Mouse (Mus musculus): ENCODE data around the gene Lss. TPM values are rescaled to one million over a fixed set of nuclear protein-coding genes. Genes with fewer than 3 reads are reported as not detected.

The Lss gene
- polyA plus RNA-seq, 1 experiment from 2014 or later = 68.0 TPM

DNA sequence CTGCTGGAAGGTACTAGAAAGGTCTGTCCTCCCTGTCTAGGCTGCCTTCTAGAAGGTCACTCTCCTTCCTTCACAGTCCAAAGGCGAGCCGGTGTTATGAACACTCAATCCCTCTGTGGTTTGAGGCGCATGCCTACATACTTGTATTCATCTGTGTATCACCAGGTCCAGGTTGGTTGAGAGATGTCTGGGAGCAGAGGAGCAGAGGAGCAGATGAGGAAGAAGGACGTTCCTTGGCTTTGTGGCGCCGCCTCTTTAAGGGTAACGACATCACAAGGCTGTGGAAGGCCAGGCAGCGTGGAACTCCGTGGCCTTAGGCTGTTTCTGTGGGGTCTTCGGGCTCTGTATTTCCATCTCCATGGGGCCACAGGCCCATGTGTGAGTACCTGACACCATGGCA lies 30.6 kb downstream of the Lss start, which contains the start of gene Spatc1l:
Gene Spatc1l (plus strand): TSS at position 301 of the 400 bp plus-strand sequence.
- 71% methylated on average over 10 of the region's 10 CpGs for WGBS (ENCODE audit: insufficient replicate concordance)
- no peak within 1 kb of the TSS for H3K9ac ChIP-seq
- H3K27ac ChIP-seq (replicated peaks) = no peak within 1 kb of the TSS
- no peaks in the 10 kb centered on the region for H3K36me3 ChIP-seq (replicated peaks)
- ATAC-seq (ENCODE audit: insufficient read depth) = no peak
- no peaks in the 10 kb centered on the region for H3K4me1 ChIP-seq (replicated peaks)
- no peak within 1 kb of the TSS for H3K4me3 ChIP-seq (replicated peaks)
- no peak within 1 kb of the TSS for H3K4me2 ChIP-seq
- no peaks in the 10 kb centered on the region for H3K27me3 ChIP-seq
- no peaks in the 10 kb centered on the region for H3K9me3 ChIP-seq (replicated peaks)

DNA sequence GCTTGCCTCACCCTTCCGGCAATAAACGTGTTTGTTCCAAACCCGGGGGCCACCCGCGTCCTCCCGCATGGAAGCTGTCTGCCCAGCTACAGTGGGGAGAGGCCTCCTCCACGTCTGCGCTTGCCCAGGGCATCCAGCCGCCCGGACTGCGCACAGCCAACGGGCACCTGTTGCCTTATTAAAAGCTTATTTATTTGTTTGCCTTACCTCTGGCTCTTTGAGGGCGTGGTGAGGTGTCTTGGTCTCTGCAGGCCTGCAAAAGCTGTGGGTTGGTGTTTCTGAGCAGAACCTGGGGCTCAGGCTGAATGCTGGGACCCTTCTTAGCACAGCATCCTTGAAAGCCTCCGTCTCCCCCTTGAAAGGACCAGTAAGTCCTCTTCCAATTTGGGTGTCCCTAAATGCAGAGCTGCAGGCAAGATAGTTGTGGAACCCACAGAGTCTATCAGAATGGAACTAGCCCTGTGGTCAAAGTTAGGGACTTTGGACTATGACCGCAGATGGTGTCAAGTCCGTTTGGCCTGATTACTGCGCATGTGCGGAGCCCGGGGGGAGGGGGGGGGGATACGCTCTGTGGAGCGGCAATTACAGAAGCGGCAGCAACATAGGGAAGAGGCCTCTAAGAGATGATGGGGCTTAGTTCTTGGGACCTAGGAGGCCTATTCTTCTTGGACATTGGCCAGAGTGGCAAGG lies 38.8 kb downstream of the Lss start:
- Histone ChIP-seq H3K4me3 (replicated peaks) (no peak overlapping the region), H3K4me1 (replicated peaks) (peaks cover 3% of the 10 kb centered on the region), H3K27me3 (no peaks in the 10 kb centered on the region), H3K9me3 (replicated peaks) (no peaks in the 10 kb centered on the region), H3K27ac (replicated peaks) (no peak overlapping the region), H3K36me3 (replicated peaks) (no peaks in the 10 kb centered on the region), H3K9ac (no peak overlapping the region), H3K4me2 (no peak overlapping the region)
- 82% methylated on average over 22 of the region's 22 CpGs for WGBS (ENCODE audit: insufficient replicate concordance)
- ATAC-seq (ENCODE audit: insufficient read depth) = no peak

DNA sequence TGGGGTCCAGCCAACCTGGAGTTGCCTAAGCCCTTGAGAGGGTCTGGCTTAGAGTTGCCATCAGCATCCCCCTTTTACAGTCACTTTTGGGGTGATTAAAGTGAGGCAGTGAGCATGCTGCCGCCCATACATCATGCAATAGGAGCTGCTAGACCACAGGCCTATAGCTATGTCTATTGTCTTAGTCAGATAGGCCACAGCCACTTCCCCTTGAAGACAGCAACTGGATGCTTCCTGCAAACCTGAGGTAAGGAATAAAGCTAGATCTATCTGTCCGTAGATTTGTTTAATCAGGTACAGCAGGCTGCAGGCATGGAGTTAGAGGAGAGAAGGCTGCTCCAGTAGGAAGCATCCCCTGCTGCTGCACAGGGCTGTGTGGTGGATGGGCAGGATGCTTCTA lies 39.7 kb downstream of the Lss start:
- peaks cover 3% of the 10 kb centered on the region for H3K4me1 ChIP-seq (replicated peaks)
- no peak for ATAC-seq (ENCODE audit: insufficient read depth)
- 11% methylated on average over 2 of the region's 2 CpGs for whole genome bisulfite sequencing (ENCODE audit: insufficient replicate concordance)
- H3K27ac ChIP-seq (replicated peaks) = no peak overlapping the region
- no peak overlapping the region for H3K9ac ChIP-seq
- H3K27me3 ChIP-seq = no peaks in the 10 kb centered on the region
- no peak overlapping the region for H3K4me3 ChIP-seq (replicated peaks)
- H3K4me2 ChIP-seq = no peak overlapping the region
- no peaks in the 10 kb centered on the region for H3K36me3 ChIP-seq (replicated peaks)
- no peaks in the 10 kb centered on the region for H3K9me3 ChIP-seq (replicated peaks)

DNA sequence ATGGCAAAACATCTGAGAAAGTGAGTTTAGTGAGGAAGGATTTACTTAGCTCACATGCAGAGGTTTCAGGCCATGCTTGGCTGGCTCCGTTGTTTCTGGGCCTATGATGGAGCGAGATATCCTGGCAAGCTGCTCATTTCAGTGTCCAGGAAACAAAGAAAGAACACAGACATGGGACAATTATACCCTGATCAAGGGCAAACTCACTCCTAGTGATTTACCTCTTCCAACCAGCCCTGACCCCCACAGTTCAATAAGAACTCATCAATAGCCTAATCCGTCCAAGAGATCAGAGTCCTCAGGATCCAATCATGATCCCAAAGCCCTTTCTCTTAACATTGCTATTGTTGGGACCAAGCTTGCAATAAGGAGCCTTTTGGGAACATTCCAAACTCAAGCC lies 40.8 kb downstream of the Lss start:
- Histone ChIP-seq H3K36me3 (replicated peaks) (no peaks in the 10 kb centered on the region), H3K9ac (no peak overlapping the region), H3K4me3 (replicated peaks) (no peak overlapping the region), H3K9me3 (replicated peaks) (no peaks in the 10 kb centered on the region), H3K27ac (replicated peaks) (no peak overlapping the region), H3K27me3 (no peaks in the 10 kb centered on the region), H3K4me1 (replicated peaks) (peaks cover 3% of the 10 kb centered on the region), H3K4me2 (no peak overlapping the region)
- 64% methylated on average over 3 of the region's 3 CpGs for WGBS (ENCODE audit: insufficient replicate concordance)
- ATAC-seq (ENCODE audit: insufficient read depth) = no peak

DNA sequence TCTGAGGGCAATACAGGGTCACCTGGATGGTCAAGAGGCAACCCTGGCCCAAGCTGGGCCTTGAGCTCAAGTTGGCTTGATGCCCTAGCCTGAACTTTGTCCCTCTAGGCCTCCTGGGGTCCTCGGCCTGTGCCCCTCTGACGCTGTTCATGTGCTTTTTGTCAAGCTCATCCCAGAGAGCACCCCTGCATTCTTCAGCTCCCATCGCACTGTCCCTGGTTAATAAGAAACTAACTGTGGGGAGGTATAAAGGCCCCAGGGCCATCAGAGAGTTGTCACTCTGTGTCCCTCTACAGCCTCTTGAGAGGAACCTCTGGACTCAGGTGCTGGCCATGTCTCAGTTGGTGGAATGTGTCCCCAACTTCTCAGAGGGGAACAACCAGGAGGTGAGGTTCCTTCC lies 44.0 kb downstream of the Lss start, which contains the start of gene Ftcd:
Gene Ftcd (plus strand): TSS at position 275 of the 400 bp plus-strand sequence.
- 72% methylated on average over 3 of the region's 3 CpGs for WGBS (ENCODE audit: insufficient replicate concordance)
- peak; percentile 69 for ATAC-seq (ENCODE audit: insufficient read depth)

DNA sequence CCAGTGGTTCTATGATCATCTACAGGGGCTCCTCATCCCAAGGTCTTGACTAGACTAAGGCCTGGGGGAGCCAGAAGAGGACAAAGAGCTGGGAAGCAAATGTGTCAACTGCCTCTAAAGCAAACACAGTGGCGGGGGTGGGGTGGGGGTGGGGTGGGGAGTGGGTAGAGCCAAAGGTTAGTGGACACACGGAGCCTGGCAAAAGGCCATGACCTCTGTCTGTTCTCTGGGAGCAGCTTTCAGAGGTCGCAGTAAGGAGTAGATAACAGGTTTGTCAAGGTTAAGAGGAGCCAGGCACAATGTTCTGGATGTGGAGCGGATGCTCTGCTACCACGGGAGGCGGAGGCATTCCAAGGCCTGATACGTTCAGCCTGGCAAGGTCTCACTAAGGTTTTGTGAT lies 45.5 kb downstream of the Lss start:
- Histone ChIP-seq H3K9me3 (replicated peaks) (no peaks in the 10 kb centered on the region), H3K27ac (replicated peaks) (peak overlapping the region; percentile 78), H3K27me3 (no peaks in the 10 kb centered on the region), H3K36me3 (replicated peaks) (no peaks in the 10 kb centered on the region), H3K4me1 (replicated peaks) (peaks cover 3% of the 10 kb centered on the region), H3K4me2 (peak overlapping the region; percentile 48), H3K9ac (no peak overlapping the region), H3K4me3 (replicated peaks) (no peak overlapping the region)
- ATAC-seq (ENCODE audit: insufficient read depth) = peak; percentile 41
- WGBS (ENCODE audit: insufficient replicate concordance) = 60% methylated on average over 7 of the region's 7 CpGs

More for the DNA sequence above, 44.0 kb downstream of the Lss start, which contains the start of gene Ftcd:
- no peaks in the 10 kb centered on the region for H3K27me3 ChIP-seq
- peak within 1 kb of the TSS; percentile 48 for H3K4me2 ChIP-seq
- no peaks in the 10 kb centered on the region for H3K9me3 ChIP-seq (replicated peaks)
- peaks cover 3% of the 10 kb centered on the region for H3K4me1 ChIP-seq (replicated peaks)
- peak within 1 kb of the TSS; percentile 78 for H3K27ac ChIP-seq (replicated peaks)
- H3K9ac ChIP-seq = no peak within 1 kb of the TSS
- H3K4me3 ChIP-seq (replicated peaks) = peak within 1 kb of the TSS; percentile 22; the same call in 1 of the 2 replicates
- H3K36me3 ChIP-seq (replicated peaks) = no peaks in the 10 kb centered on the region

DNA sequence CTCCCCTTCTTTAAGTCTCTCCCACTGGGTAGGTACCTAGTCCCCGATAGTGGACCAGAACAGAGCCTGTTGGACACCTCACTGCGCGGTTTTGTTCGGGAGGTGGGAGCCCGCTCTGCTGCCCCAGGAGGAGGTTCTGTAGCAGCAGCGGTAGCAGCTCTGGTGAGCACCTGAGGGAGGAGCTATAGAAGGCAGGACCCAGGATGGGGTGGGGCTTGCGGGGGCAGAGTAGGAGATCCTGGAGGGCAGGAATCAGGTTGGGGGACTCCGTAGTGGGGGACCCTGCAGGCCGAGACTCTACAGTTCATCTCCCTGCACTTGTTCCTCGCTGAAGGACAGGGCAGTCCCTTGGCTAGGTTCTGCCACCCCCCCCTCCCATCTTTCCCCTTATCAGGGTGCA lies 52.8 kb downstream of the Lss start:
- no peak for ATAC-seq (ENCODE audit: insufficient read depth)
- Histone ChIP-seq H3K4me3 (replicated peaks) (no peak overlapping the region), H3K4me2 (no peak overlapping the region), H3K36me3 (replicated peaks) (peaks cover 4% of the 10 kb centered on the region; the same call in 1 of the 2 replicates), H3K27ac (replicated peaks) (no peak overlapping the region), H3K9ac (no peak overlapping the region), H3K4me1 (replicated peaks) (no peaks in the 10 kb centered on the region), H3K9me3 (replicated peaks) (no peaks in the 10 kb centered on the region), H3K27me3 (no peaks in the 10 kb centered on the region)
- 20% methylated on average over 10 of the region's 10 CpGs for WGBS (ENCODE audit: insufficient replicate concordance)

DNA sequence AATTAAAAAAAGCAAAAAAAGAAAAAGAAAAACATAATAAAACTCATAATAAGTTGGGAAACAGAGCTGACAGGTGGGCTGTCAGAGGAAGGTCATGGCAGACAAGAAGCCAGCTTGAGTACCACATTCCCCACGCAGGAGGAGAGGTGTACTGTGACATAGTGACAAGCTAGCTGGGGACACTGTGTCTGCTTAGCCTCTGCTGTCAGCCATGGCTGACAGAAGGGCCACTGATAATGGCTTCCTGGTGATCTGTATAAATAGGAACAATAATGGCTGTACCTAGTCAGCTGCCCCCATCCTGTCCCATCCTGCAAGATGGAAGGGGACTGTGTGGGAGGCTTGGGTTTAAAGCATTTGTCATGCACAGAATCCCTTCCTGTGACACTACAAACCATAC lies 54.8 kb downstream of the Lss start:
- ATAC-seq (ENCODE audit: insufficient read depth) = no peak
- 34% methylated on average over 1 of the region's 1 CpGs for WGBS (ENCODE audit: insufficient replicate concordance)
- Histone ChIP-seq H3K4me2 (no peak overlapping the region), H3K27me3 (no peaks in the 10 kb centered on the region), H3K4me1 (replicated peaks) (no peaks in the 10 kb centered on the region), H3K9ac (no peak overlapping the region), H3K9me3 (replicated peaks) (no peaks in the 10 kb centered on the region), H3K27ac (replicated peaks) (no peak overlapping the region), H3K4me3 (replicated peaks) (no peak overlapping the region), H3K36me3 (replicated peaks) (peaks cover 4% of the 10 kb centered on the region; the same call in 1 of the 2 replicates)

DNA sequence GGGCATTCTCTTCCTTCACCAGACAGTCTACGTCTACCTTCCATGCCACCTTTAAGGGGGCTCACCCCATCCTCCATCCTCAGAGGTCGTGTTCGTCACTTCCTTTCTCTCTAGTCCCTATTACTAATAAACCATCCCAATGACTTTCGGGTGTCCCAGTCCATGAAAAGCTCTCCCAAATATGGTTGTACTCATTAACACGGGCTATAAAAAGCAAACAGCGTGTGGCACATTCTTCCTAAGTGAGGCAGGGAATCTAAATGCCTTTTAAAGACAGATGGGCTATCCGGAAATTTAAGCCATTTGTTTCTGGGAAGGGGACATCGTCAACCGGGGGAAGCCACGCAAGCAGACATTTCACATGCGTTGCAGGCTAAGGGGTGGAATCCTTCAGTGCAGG lies 58.8 kb downstream of the Lss start:
- ATAC-seq (ENCODE audit: insufficient read depth) = no peak
- Histone ChIP-seq H3K36me3 (replicated peaks) (peaks cover 4% of the 10 kb centered on the region; the same call in 1 of the 2 replicates), H3K4me3 (replicated peaks) (no peak overlapping the region), H3K4me2 (no peak overlapping the region), H3K4me1 (replicated peaks) (no peaks in the 10 kb centered on the region), H3K9ac (no peak overlapping the region), H3K27ac (replicated peaks) (no peak overlapping the region), H3K27me3 (no peaks in the 10 kb centered on the region), H3K9me3 (replicated peaks) (no peaks in the 10 kb centered on the region)
- WGBS (ENCODE audit: insufficient replicate concordance) = 69% methylated on average over 11 of the region's 11 CpGs

DNA sequence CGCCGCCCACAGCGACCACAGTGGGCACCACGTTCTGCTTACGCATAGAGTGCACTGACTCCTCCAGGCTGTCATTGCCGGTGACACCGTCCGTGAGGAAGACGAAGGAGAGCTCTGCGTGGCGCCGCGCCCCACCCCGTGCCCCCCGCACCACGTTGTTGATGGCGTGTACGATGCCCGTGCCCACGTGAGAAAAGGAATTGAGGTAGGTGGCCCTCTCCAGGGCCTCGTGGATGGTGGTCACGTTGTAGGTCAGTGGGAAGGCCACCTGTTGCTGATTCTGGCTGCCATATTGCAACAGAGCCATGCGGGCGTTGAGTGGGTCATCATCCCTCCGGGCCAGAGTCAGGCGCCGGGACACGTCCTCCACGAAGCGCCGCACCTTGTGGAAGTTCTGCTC lies 65.0 kb downstream of the Lss start:
- no peaks in the 10 kb centered on the region for H3K4me1 ChIP-seq (replicated peaks)
- H3K27ac ChIP-seq (replicated peaks) = no peak overlapping the region
- 83% methylated on average over 31 of the region's 31 CpGs for WGBS (ENCODE audit: insufficient replicate concordance)
- H3K4me3 ChIP-seq (replicated peaks) = no peak overlapping the region
- no peaks in the 10 kb centered on the region for H3K27me3 ChIP-seq
- no peaks in the 10 kb centered on the region for H3K36me3 ChIP-seq (replicated peaks)
- ATAC-seq (ENCODE audit: insufficient read depth) = no peak; the same call in 1 of the 2 replicates
- no peaks in the 10 kb centered on the region for H3K9me3 ChIP-seq (replicated peaks)
- H3K9ac ChIP-seq = no peak overlapping the region
- H3K4me2 ChIP-seq = no peak overlapping the region

DNA sequence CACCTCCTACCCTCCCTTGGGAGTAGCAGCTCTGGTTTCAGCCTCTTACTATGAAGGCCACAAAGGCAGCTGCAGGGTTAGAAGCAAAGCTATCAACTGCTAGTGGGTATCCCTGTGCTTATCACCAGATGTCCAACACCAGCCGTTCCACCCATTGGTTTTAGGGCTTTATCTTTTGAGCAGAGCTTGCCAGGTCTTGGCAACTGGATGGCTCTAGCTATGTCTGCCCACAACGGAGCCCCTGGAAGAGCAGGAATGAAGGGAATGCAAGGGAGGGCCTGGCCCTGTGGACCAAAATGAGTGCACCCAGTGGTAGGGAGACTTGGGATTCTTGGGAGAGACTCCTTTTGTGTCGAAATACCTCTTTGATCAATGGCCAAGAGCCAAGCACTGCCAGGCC lies 71.3 kb downstream of the Lss start:
- Histone ChIP-seq H3K4me2 (no peak overlapping the region), H3K4me3 (replicated peaks) (no peak overlapping the region), H3K4me1 (replicated peaks) (no peaks in the 10 kb centered on the region), H3K36me3 (replicated peaks) (no peaks in the 10 kb centered on the region), H3K27ac (replicated peaks) (no peak overlapping the region), H3K27me3 (no peaks in the 10 kb centered on the region), H3K9me3 (replicated peaks) (no peaks in the 10 kb centered on the region), H3K9ac (no peak overlapping the region)
- 27% methylated on average over 3 of the region's 3 CpGs for WGBS (ENCODE audit: insufficient replicate concordance)
- no peak for ATAC-seq (ENCODE audit: insufficient read depth)

Data from liver, embryonic 15.5 days (tissue).